Mouse (Mus musculus) layer of hippocampus, adult 2 months (tissue): ENCODE results near the gene Celf5. TPM values are rescaled to one million over a fixed set of nuclear protein-coding genes. Genes with fewer than 3 reads are reported as not detected.
"Not testable (repeated sequence)": the region's sequence is repeated elsewhere in the genome, so short reads cannot be mapped to it uniquely, and the experiment has no call there.

ENCODE experiments used
- DNase-seq, 2 experiments: peaks; one replicate each; pipeline ENCODE4 v3.0.0; 2022; ENCODE audit warnings: low spot score in 2 of 2
- H3K27ac ChIP-seq: fragments of 200-600 bp; 2 replicates; pipeline ENCODE4 v1.8.1; 2022
- H3K4me3 ChIP-seq: fragments of 200-600 bp; 2 replicates; pipeline ENCODE4 v1.8.1; 2022; ENCODE audit warnings: mild to moderate bottlenecking
- CTCF ChIP-seq: fragments of 200-600 bp; conservative IDR thresholded peaks from 2 replicates; pipeline ENCODE4 v1.8.1; 2022; ENCODE audit warnings: antibody characterized with exemption, mild to moderate bottlenecking, moderate library complexity
- total RNA-seq, 2 experiments: library from RNA; stranded (reverse); gene quantifications; 2 replicates each; pipeline ENCODE4 v1.2.3; 2021

The Celf5 gene
- total RNA-seq, 2 experiments from 2014 or later = 286 to 287 TPM

DNA sequence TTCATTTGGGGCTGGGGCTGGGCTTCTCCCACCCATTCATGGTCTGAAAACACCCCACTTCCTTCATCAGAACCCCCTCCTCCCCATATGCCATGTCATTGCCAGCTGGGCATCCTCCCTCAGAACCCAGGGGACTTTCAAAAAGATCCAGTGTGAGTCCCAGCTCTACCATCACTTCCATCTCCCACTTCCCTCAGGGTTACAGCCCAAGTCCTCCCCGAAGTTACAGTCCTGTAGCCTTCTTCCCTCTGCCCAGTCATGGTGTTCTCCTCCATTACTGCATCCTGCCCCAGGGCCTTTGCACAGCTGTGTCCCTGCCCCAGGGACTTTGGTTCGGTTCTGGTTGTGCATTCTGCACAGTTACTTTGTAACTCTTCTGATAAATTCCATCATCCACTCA lies 28.4 kb downstream of the Celf5 start:
- no peak overlapping the region for H3K4me3 ChIP-seq
- TF ChIP-seq CTCF = no peak
- DNase-seq = no peak
- H3K27ac ChIP-seq = no peak overlapping the region

DNA sequence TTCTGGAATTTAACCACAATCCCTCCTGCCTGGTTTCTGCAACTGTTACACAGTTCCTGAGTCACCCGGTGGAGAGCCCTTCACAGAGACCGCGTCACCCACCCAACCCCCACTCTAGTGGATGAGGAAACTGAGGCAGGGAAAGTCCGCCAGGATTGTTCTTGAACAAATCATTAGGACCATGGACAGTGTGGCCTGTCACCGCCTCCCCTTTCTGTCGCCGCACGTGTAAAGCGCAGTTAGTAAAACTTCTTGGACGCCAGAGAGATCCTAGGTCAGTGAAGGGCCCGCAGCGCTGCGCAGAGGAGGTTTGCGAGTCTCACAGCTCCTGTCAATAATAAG lies 29.6 kb downstream of the Celf5 start:
- H3K27ac ChIP-seq = no peak overlapping the region
- no peak overlapping the region for H3K4me3 ChIP-seq
- TF ChIP-seq CTCF = no peak
- peak in 1 of 2 experiments; percentile 9 for DNase-seq

DNA sequence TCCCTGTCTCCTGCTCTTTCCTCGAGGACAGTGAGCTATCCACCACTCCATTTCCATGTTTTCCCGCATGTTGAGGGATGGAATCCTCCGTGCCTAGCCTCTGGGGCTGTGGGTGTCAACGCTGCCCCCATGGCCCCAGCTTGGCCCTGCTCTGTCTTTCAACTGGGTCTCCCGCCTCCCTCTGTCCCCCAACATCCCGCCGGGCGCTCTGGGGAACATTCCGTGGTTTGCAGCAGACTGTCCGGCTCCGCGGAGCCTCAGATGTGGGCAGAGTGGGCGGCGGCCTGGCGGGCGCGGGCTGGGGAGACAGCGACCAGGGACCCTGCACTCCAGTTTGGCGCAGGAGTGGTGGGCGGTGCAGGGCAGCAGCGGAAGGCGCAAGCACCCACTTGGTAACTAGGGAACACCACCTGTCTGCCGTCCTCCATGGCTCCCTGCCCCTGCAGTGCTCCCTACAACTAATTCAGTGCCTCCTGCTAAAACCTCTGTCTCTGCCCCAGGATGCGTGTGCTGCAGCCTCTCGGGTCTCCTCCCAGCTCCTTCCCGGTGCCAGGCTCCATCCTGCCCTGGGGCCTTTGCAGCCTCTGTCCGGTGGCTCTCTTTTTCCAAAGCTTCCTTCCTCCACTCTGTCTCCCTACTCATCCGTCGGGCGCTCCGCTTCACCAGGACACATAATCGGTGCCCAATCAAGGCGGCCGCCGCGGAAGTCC lies 30.1 kb downstream of the Celf5 start:
- TF ChIP-seq CTCF = no peak
- Histone ChIP-seq H3K4me3 (no peak overlapping the region), H3K27ac (no peak overlapping the region)
- peak in 1 of 2 experiments; percentile 10 for DNase-seq

DNA sequence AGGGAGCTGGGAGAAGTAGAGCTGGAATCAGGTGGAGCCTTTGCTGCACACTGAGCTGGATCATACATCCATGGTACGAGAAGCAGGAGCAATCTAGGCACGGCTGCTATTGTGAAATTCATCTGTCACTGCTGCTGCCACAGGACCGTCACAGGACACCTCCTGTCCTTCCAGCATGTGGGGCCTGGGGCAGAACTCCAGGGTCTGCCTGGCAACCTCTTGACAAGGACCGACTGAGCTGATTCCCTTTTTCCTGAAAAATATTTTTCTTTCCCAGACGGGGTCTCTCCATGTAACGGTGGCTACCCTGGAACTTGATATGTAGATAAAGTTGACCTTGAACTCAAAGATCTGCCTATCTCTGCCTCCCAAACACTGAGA lies 31.2 kb downstream of the Celf5 start:
- TF ChIP-seq CTCF = no peak
- peak in 1 of 2 experiments; percentile 13 for DNase-seq

DNA sequence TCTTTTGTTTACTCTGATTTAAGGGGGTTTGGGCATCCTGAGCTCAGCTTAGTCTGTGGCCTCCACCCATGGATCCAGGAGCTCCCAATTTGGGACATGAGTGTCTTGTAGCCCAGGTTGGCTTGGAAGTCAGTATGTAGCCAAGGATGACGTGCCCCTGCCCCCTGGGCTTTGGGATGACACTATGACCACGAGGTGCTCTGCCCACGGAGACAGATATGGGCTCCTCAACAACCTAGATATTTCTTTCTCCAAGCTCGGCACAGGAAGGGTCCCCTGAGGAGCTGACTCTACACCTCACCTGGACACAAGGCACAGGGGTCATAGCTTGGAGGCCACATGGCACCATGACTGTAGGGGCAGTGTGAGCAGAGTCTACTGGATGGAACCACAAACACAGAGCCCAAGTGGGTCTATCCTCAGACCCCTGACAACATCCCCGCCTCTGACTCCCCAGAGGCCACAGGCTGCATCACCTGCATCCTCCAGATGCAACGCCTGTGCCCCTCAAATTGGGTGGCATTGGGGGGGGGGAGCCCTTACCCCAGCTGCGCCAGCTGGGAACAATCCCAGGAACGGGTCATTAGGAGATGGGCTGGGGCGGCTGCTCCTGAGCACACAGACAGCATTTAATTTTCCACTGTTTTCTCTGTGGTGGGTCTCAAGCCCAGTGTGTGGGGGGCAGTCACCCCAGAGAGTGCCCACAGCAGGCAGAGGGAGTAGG lies 31.7 kb downstream of the Celf5 start:
- no peak overlapping the region for H3K27ac ChIP-seq
- no peak overlapping the region for H3K4me3 ChIP-seq
- no peak for DNase-seq
- no peak for TF ChIP-seq CTCF

More for the DNA sequence above, 31.2 kb downstream of the Celf5 start:
- Histone ChIP-seq H3K4me3 (no peak overlapping the region), H3K27ac (no peak overlapping the region)

DNA sequence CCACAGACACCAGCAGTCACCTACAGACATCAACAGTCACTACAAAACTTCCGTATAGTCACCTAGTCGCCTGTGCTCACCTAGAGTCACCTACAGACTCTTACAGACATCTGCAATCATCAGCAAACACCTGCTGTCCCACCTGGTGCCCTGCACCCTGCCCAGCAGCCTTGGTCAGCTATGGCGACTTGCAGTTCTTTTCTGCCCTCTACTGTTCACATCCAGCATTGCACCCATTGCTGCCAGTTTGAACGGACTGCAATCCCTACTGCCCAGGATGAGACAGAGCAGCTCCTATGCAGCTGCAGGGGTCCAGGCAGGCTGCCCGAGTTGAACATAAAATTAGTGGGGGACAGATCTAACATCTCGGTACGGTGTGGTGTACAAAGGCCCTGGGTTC lies 32.4 kb downstream of the Celf5 start:
- DNase-seq = peak in 1 of 2 experiments; percentile 89
- TF ChIP-seq CTCF = peak; percentile 99
- no peak overlapping the region for H3K4me3 ChIP-seq
- H3K27ac ChIP-seq = no peak overlapping the region

DNA sequence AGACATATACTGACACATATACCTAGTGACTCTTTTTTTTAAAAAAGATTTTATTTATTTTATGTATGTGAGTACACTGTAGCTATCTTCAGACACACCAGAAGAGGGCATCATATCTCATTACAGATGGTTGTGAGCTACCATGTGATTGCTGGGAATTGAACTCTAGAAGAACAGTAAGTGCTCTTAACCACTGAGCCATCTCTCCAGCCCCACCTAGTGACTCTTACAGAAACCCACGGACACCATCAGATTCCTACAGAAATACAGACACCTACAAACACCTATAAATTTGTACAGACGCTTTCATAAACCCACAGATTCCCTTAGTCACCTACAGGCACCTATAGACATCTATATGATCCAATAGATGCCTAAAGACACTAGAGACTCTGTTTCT lies 37.0 kb downstream of the Celf5 start:
- not testable (repeated sequence) for DNase-seq, H3K4me3 ChIP-seq, H3K27ac ChIP-seq
- peak; percentile 58 for TF ChIP-seq CTCF

GRCm38 (mm10) chr10:81441019-81441418 lies 41.5 kb downstream of the Celf5 start:
- peak; percentile 78 for TF ChIP-seq CTCF
- Histone ChIP-seq H3K4me3 (no peak overlapping the region), H3K27ac (no peak overlapping the region)
- no peak for DNase-seq

DNA sequence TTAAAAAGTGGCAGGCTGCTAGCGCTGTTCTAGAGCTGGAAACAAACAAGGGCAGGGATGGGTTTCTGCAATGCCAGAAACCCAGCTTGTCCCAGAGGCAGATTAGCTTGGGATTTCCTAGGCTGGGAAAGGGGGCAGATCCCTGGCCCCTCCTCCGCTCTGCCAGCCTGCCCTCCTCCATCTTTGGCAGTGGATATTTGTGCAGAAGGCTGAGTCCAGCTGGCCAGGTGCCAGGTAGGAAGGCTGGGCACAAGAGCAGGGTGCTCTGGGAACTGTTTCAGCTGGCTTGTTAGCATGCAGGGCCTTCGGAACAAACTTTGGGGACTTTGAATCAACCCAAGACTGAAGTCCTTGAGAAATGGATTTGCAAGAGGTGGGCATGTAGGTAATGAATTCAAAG lies 47.1 kb downstream of the Celf5 start:
- TF ChIP-seq CTCF = no peak
- Histone ChIP-seq H3K4me3 (no peak overlapping the region), H3K27ac (peak overlapping the region; percentile 87)

DNA sequence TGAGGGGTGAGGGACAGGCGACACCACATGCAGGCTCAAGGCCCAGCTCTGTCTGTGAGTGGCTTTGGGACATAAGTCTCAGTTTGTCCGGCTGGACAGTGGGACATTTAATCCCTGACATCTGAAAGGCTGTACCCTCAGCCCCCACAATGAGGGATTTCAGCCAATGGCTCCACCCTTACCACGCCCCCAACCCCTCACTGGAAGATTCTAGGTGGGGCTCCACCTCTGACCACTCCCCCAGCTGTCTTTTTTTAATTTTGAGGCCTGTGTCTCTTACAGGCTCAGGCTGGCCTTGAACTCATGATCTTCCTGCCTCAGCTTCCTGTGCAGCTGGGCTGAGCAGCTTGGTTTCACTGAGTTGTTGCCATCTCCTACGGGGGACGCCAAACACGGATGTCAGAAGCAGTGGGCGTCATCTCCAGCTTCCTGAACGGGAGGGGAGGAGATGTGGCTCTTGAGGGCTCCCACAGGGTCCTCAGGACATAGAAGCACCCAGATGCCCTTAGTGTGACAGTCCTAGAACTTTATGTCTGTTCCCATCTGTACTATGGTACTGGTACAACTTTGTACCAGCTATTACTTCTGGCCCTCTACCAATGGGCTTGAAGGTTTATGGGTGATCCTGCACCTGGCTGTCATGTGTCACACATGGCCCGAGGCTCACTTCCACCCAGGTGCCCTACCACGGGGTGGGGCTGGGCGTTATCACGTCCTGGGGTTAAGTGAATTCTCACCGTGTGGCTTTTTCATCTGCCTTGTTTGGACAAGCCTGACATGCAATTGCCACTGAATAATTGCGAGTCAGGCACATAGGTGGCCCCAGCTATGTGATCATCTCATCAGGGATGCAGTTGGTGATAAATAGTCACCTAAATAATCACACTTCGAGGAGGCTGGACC lies 47.9 kb downstream of the Celf5 start:
- H3K27ac ChIP-seq = peak overlapping the region; percentile 87
- no peak for TF ChIP-seq CTCF
- DNase-seq = peak in 1 of 2 experiments; percentile 10
- H3K4me3 ChIP-seq = no peak overlapping the region

More for the DNA sequence above, 47.1 kb downstream of the Celf5 start:
- DNase-seq = peak; percentile 80 to 84

GRCm38 (mm10) chr10:81433541-81434289 lies 48.8 kb downstream of the Celf5 start:
- peak; percentile 52 for TF ChIP-seq CTCF
- Histone ChIP-seq H3K4me3 (no peak overlapping the region; the same call in 1 of the 2 replicates), H3K27ac (peak overlapping the region; percentile 87)
- peak in 1 of 2 experiments; percentile 10 for DNase-seq

GRCm38 (mm10) chr10:81432868-81433262 lies 49.6 kb downstream of the Celf5 start:
- DNase-seq = peak; percentile 91 to 97
- Histone ChIP-seq H3K27ac (peak overlapping the region; percentile 87), H3K4me3 (peak overlapping the region; percentile 48)
- TF ChIP-seq CTCF = no peak
